Mouse (Mus musculus): ENCODE results near the gene Olfr68. TPM values are rescaled to one million over a fixed set of nuclear protein-coding genes. Genes with fewer than 3 reads are reported as not detected.
"Not testable (repeated sequence)": the region's sequence is repeated elsewhere in the genome, so short reads cannot be mapped to it uniquely, and the experiment has no call there.

The Olfr68 gene
- not detected in 2 replicates for polyA plus RNA-seq (2014; fragmentation: Nextera tagmentation; extraction: Ambion mirVana)

DNA sequence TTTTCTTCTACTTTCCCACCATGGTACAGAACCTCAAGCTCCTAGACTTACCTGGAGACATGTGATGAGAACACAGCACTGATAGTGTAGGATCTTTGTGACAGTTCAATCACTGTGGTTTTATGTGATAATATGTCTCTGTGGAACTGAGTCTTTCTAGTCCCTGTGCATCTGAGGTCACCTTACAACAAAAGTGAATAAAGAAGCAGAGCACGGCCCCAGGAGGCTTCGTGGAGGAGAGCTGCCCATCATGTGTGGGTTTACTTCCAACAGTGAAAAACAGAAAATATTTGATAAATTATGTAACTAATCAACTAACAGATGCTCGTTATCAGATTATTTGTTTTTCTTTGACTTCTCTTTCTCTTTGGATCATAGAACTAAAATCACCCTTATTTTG is at the start of gene Olfr68:
TSS of gene Olfr68 (minus strand) at position 101 of the 400 bp plus-strand sequence.
- H3K27me3 ChIP-seq (replicated peaks; ENCODE audit: control insufficient read depth, insufficient read depth, low read length), result no peaks in the 10 kb centered on the region
- no peak for DNase-seq (ENCODE audit: low spot score)
- no peaks in the 10 kb centered on the region for H3K9me3 ChIP-seq (ENCODE audit: control insufficient read depth, low read length)
- H3K9ac ChIP-seq (ENCODE audit: low read length), result no peak within 1 kb of the TSS
- no peak within 1 kb of the TSS for H3K27ac ChIP-seq (ENCODE audit: low read depth)
- H3K4me3 ChIP-seq (ENCODE audit: low read depth, low read length), result no peak within 1 kb of the TSS
- no peak within 1 kb of the TSS for H3K4me2 ChIP-seq (ENCODE audit: low read length)
- ATAC-seq (replicated peaks; ENCODE audit: low FRiP score, low TSS enrichment, low read depth), result no peak
- no peaks in the 10 kb centered on the region for H3K36me3 ChIP-seq (ENCODE audit: control insufficient read depth, insufficient read depth, low read length)
- no peaks in the 10 kb centered on the region for H3K4me1 ChIP-seq (replicated peaks; ENCODE audit: control insufficient read depth, insufficient read depth, low read length)
- 75% methylated on average over 3 of the region's 3 CpGs for WGBS

- Histone ChIP-seq H3K4me1 (replicated peaks; ENCODE audit: control insufficient read depth, insufficient read depth, low read length) (no peaks in the 10 kb centered on the region), H3K27ac (ENCODE audit: low read depth) (no peak within 1 kb of the TSS), H3K27me3 (replicated peaks; ENCODE audit: control insufficient read depth, insufficient read depth, low read length) (no peaks in the 10 kb centered on the region), H3K9ac (ENCODE audit: low read length) (no peak within 1 kb of the TSS), H3K9me3 (ENCODE audit: control insufficient read depth, low read length) (no peaks in the 10 kb centered on the region), H3K4me2 (ENCODE audit: low read length) (no peak within 1 kb of the TSS), H3K4me3 (ENCODE audit: low read depth, low read length) (no peak within 1 kb of the TSS), H3K36me3 (ENCODE audit: control insufficient read depth, insufficient read depth, low read length) (no peaks in the 10 kb centered on the region)
- ATAC-seq (replicated peaks; ENCODE audit: low FRiP score, low TSS enrichment, low read depth), result no peak
- no peak for DNase-seq (ENCODE audit: low spot score)
- WGBS, result 95% methylated on average over 4 of the region's 4 CpGs
These were observed 48.3 kb upstream of the Olfr68 start, which contains the start of gene Hbb-bs for GRCm38 (mm10) chr7:103827808-103828207. Gene Hbb-bs (minus strand): TSS chr7:103828096.

DNA sequence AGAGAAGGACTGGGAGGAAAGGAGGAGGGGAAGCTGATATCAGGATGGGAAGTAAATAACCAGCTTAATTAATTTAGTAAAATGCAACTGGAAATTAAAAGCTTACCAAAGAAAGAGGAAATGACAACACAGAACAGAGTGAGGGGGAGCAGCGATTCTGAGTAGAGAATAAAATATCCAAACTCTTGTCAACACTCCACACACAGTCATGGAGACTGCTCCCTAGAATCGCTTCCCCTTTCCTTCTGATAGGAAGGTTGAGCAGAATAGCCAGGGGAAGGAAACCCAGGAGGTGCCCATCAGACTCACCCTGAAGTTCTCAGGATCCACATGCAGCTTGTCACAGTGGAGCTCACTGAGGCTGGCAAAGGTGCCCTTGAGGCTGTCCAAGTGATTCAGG is 47.6 kb upstream of the Olfr68 start:
- H3K4me2 ChIP-seq (ENCODE audit: low read length); H3K4me3 ChIP-seq (ENCODE audit: low read depth, low read length); H3K27ac ChIP-seq (ENCODE audit: low read depth); H3K36me3 ChIP-seq (ENCODE audit: control insufficient read depth, insufficient read depth, low read length); H3K4me1 ChIP-seq (replicated peaks; ENCODE audit: control insufficient read depth, insufficient read depth, low read length); DNase-seq (ENCODE audit: low spot score); H3K27me3 ChIP-seq (replicated peaks; ENCODE audit: control insufficient read depth, insufficient read depth, low read length); H3K9ac ChIP-seq (ENCODE audit: low read length); ATAC-seq (replicated peaks; ENCODE audit: low FRiP score, low TSS enrichment, low read depth); H3K9me3 ChIP-seq (ENCODE audit: control insufficient read depth, low read length): not testable (repeated sequence)
- no CpG with 5 or more reads among the region's 2 CpGs for WGBS

DNA sequence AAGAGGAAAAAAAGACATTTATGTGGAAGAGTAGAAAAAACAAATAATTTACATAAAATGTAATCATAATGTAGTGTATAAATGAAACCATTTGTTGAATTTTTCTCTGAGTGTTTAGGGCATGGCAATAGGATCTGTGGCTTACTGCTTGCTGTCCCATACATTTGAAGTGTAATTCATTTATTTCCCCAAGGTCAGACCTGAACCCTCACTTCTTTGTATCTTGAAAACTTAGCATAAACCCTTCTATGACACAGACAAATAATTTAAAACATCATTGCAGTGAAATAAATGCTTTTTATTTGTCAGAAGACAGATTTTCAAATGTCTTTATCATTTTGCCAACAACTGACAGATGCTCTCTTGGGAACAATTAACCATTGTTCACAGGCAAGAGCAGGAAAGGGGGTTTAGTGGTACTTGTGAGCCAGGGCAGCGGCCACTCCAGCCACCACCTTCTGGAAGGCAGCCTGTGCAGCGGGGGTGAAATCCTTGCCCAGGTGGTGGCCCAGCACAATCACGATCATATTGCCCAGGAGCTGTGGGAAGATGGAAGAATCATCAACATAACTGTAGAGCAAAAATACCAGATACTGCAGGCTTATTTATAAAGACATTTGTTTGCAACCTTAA is 46.9 kb upstream of the Olfr68 start:
- Histone ChIP-seq H3K27ac (ENCODE audit: low read depth) (no peak overlapping the region), H3K36me3 (ENCODE audit: control insufficient read depth, insufficient read depth, low read length) (no peaks in the 10 kb centered on the region), H3K4me3 (ENCODE audit: low read depth, low read length) (no peak overlapping the region), H3K9ac (ENCODE audit: low read length) (no peak overlapping the region), H3K9me3 (ENCODE audit: control insufficient read depth, low read length) (no peaks in the 10 kb centered on the region), H3K4me2 (ENCODE audit: low read length) (no peak overlapping the region), H3K27me3 (replicated peaks; ENCODE audit: control insufficient read depth, insufficient read depth, low read length) (no peaks in the 10 kb centered on the region), H3K4me1 (replicated peaks; ENCODE audit: control insufficient read depth, insufficient read depth, low read length) (no peaks in the 10 kb centered on the region)
- 63% methylated on average over 3 of the region's 3 CpGs for WGBS
- DNase-seq (ENCODE audit: low spot score), result no peak
- ATAC-seq (replicated peaks; ENCODE audit: low FRiP score, low TSS enrichment, low read depth), result no peak

GRCm38 (mm10) chr7:103825536-103826254 is 46.2 kb upstream of the Olfr68 start:
- WGBS, result 90% methylated on average over 3 of the region's 3 CpGs

GRCm38 (mm10) chr7:103824597-103824996 is 45.1 kb upstream of the Olfr68 start:
- 84% methylated on average over 2 of the region's 2 CpGs for WGBS
- no peaks in the 10 kb centered on the region for H3K27me3 ChIP-seq (replicated peaks; ENCODE audit: control insufficient read depth, insufficient read depth, low read length)
- no peaks in the 10 kb centered on the region for H3K4me1 ChIP-seq (replicated peaks; ENCODE audit: control insufficient read depth, insufficient read depth, low read length)
- no peaks in the 10 kb centered on the region for H3K36me3 ChIP-seq (ENCODE audit: control insufficient read depth, insufficient read depth, low read length)
- no peak overlapping the region for H3K4me2 ChIP-seq (ENCODE audit: low read length)
- H3K27ac ChIP-seq (ENCODE audit: low read depth), result no peak overlapping the region
- DNase-seq (ENCODE audit: low spot score), result no peak
- H3K4me3 ChIP-seq (ENCODE audit: low read depth, low read length), result no peak overlapping the region
- H3K9me3 ChIP-seq (ENCODE audit: control insufficient read depth, low read length), result no peaks in the 10 kb centered on the region
- no peak overlapping the region for H3K9ac ChIP-seq (ENCODE audit: low read length)
- no peak for ATAC-seq (replicated peaks; ENCODE audit: low FRiP score, low TSS enrichment, low read depth)

More at GRCm38 (mm10) chr7:103825536-103826254, 46.2 kb upstream of the Olfr68 start:
- no peaks in the 10 kb centered on the region for H3K4me1 ChIP-seq (replicated peaks; ENCODE audit: control insufficient read depth, insufficient read depth, low read length)
- H3K4me2 ChIP-seq (ENCODE audit: low read length), result no peak overlapping the region
- no peak overlapping the region for H3K4me3 ChIP-seq (ENCODE audit: low read depth, low read length)
- no peak for DNase-seq (ENCODE audit: low spot score)
- H3K36me3 ChIP-seq (ENCODE audit: control insufficient read depth, insufficient read depth, low read length), result no peaks in the 10 kb centered on the region
- no peaks in the 10 kb centered on the region for H3K27me3 ChIP-seq (replicated peaks; ENCODE audit: control insufficient read depth, insufficient read depth, low read length)
- H3K27ac ChIP-seq (ENCODE audit: low read depth), result no peak overlapping the region
- no peak overlapping the region for H3K9ac ChIP-seq (ENCODE audit: low read length)
- H3K9me3 ChIP-seq (ENCODE audit: control insufficient read depth, low read length), result no peaks in the 10 kb centered on the region
- no peak for ATAC-seq (replicated peaks; ENCODE audit: low FRiP score, low TSS enrichment, low read depth)

GRCm38 (mm10) chr7:103815085-103815484 is 35.6 kb upstream of the Olfr68 start:
- not testable (repeated sequence) for H3K4me2 ChIP-seq (ENCODE audit: low read length); H3K27me3 ChIP-seq (replicated peaks; ENCODE audit: control insufficient read depth, insufficient read depth, low read length); H3K36me3 ChIP-seq (ENCODE audit: control insufficient read depth, insufficient read depth, low read length); H3K9me3 ChIP-seq (ENCODE audit: control insufficient read depth, low read length); DNase-seq (ENCODE audit: low spot score); H3K4me1 ChIP-seq (replicated peaks; ENCODE audit: control insufficient read depth, insufficient read depth, low read length); H3K4me3 ChIP-seq (ENCODE audit: low read depth, low read length); H3K9ac ChIP-seq (ENCODE audit: low read length); ATAC-seq (replicated peaks; ENCODE audit: low FRiP score, low TSS enrichment, low read depth); H3K27ac ChIP-seq (ENCODE audit: low read depth)
- 100% methylated on average over 1 of the region's 2 CpGs for WGBS

DNA sequence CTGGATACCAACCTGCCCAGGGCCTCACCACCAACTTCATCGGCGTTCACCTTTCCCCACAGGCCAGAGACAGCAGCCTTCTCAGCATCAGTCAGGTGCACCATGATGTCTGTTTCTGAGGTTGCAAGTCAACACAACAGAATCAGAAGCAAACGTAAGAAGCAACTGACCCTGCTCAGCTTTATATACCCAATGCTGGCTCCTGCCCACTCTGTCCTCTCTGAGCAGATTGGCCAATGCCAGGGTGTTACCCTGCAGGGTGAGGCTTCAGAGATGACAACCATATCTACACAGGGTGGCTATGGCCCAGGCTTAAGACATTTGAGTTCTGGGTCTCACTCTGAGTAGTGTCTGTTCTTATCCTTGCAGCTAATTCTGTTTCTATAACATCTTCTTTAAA is 34.3 kb upstream of the Olfr68 start, which contains the start of gene Hbb-bt:
TSS of gene Hbb-bt (minus strand) at position 231 of the 400 bp plus-strand sequence.
- Histone ChIP-seq H3K36me3 (ENCODE audit: control insufficient read depth, insufficient read depth, low read length) (no peaks in the 10 kb centered on the region), H3K4me1 (replicated peaks; ENCODE audit: control insufficient read depth, insufficient read depth, low read length) (no peaks in the 10 kb centered on the region), H3K9ac (ENCODE audit: low read length) (no peak within 1 kb of the TSS), H3K27ac (ENCODE audit: low read depth) (no peak within 1 kb of the TSS), H3K27me3 (replicated peaks; ENCODE audit: control insufficient read depth, insufficient read depth, low read length) (no peaks in the 10 kb centered on the region), H3K4me3 (ENCODE audit: low read depth, low read length) (no peak within 1 kb of the TSS), H3K9me3 (ENCODE audit: control insufficient read depth, low read length) (no peaks in the 10 kb centered on the region), H3K4me2 (ENCODE audit: low read length) (no peak within 1 kb of the TSS)
- ATAC-seq (replicated peaks; ENCODE audit: low FRiP score, low TSS enrichment, low read depth) (no peak), DNase-seq (ENCODE audit: low spot score) (no peak)
- WGBS, result 90% methylated on average over 3 of the region's 3 CpGs
